Mouse (Mus musculus) right cerebral cortex, postnatal 10 days (tissue): ENCODE data around the gene Dbndd1.
"Not testable (repeated sequence)": the region's sequence is repeated elsewhere in the genome, so short reads cannot be mapped to it uniquely, and the experiment has no call there.

Experiments used
- DNase-seq, 2 experiments: peaks; one replicate each; pipeline ENCODE4 v3.0.0; 2021; ENCODE audit warnings: low spot score in 2 of 2

Gene Dbndd1

DNA sequence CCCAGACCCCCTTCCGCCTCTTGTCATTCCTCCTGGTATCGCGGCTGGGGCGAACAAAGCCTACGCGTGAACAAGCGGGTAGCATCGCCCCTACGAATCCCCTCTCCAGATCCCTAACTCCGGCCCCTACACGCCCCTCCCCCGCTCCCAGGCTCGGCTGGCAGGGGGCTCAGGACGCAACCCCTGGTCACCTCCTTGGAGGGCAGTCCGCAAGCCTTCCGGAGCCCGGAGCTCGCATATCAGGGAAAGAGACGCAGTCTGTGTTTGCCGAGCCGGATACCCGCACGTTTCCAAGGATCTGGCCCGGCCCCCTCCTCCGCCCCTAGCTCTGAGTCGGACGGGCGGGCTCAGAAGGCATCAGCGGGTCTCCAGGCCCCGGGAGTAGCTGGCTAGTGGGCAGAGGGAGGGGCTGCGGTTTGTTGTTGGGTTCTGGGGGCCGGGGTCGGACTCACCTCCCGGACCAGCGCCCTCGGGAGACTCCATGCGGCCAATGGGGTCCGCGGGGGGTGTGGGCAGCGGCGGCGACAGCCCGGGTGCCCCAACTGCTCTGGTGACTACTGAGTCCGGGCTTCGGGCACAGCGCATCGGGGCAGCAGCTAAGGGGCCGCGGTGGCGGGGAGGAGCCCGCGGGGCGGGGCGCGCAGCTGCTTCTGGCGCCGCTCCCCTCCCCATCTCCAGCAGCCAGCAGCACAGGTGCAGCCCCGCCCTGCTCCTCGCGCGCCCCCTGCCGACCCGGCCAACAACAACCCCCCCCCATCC, at the start of gene Dbndd1:
Dbndd1 (minus strand) TSS at position 683 of the 759 bp plus-strand sequence.
- peak; percentile 73 to 74 for DNase-seq

DNA sequence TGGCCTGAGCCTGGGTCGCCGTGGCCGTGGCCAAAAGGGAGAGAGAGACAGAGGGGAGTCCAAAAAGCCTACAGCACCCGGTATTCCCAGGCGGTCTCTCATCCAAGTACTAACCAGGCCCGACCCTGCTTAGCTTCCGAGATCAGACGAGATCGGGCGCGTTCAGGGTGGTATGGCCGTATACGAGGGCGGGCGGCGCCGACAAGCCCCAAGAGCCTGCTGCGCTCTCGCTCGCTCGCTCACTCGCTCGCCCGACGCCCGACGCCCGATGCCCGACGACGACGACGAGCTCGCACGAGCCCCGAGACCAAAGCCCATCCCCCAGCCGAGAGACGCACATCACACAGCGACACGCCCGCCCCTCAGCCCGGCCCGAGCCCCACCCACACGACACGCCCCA, 49.0 kb upstream of the Dbndd1 start:
- DNase-seq, result not testable (repeated sequence)

DNA sequence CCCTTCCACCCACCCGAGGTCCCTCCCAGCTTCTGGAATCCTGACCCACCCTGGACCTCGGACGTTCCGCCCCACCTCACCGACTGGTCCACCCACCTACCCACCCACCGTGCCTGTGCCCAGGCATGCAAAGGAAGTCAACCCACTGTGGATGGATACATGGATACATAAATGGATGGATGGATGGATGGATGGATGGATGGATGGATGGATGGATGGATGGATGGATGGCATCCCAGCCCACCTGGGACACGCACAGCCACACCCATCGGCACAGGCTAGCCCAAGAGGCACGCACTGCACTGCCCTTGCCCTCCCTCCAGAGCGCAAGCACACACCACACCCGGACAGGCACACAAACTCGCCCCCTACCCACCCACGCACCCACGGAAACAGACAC, 22.4 kb upstream of the Dbndd1 start:
- DNase-seq, result peak; percentile 51 to 80

DNA sequence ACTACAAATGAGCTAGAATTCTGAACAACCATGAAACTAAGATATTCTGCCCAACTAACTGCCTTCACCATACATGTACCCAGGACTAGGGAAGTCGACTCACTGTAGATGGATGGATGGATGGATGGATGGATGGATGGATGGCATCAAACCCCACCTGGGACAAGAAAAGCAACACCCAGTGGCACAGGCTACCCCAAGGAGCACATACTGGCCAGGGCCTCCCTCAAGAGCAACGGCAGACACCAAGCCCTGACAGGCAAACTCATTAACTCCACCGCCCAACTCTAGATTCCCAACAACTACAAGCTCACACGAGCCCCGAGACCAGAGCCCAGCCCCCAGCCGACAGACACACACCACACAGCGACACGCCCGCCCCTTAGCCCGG, 21.7 kb upstream of the Dbndd1 start:
- no peak for DNase-seq

DNA sequence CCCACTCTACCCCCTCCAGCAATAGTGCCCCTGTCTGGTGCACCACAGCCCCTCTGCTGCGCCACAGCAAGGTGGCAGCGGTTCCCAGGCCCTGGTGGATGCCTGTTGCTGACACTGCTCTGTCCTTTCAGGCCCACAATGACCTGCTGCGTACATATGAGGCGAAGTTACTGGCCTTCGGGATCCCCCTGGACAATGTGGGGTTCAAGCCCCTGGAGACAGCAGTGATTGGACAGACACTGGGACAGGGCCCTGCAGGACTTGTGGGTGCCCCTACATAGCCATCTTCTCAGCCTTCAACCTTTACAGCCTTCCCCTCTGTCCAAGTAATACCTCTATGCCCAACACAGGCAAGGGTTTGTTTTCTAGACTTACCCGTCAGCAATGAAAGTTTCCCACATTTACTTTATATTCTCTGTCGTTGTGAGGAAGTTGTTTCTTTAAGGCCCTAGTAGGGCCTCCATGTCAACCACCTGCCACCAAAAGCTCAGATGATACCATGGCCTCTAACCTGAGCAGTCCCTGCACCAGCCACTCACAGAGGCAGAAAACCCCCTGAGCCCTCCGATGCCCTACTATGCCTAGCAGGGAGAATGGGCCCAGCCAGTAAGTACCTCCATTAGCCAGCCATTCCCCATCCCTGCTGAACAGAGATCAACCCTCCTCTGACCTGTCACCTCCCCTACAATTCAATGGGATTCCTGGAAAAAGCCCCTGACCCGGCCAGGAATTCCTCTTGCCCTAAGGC, 21.2 kb upstream of the Dbndd1 start:
- no peak for DNase-seq

DNA sequence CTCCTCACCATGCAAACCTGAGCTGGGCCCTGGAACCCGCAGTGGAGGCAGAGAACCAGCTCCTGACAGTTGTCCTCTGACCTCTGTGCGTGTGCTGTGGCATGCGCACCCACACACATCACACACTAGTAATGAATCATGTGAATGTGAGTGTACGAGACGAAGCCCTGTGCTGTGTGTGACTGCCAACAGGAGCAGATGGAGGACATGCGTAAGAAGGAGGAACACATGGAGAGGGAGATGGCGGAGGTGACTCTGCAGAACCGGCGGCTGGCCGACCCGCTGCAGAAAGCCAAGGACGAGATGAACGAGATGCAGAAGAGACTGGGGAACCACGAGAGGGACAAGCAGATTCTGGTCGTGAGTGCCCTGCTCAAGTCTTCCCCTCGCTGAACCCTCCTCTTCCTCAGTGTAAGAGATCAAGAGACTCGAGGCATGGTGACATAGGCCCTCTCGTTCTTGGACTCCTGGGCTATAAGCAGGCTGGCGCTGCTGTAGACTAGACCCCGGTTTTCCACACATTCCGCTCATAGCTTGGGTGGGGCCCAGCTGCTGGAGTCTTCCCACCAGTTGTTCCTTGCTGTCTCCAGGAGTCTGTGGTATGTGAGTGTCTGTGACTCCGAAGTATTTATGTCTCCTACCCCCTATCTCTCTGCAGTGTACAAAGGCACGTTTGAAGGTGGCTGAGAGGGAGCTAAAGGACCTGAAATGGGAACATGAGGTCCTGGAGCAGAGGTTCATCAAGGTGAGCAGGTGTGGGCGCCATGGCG, 12.6 kb upstream of the Dbndd1 start:
- peak in 1 of 2 experiments; percentile 60 for DNase-seq

DNA sequence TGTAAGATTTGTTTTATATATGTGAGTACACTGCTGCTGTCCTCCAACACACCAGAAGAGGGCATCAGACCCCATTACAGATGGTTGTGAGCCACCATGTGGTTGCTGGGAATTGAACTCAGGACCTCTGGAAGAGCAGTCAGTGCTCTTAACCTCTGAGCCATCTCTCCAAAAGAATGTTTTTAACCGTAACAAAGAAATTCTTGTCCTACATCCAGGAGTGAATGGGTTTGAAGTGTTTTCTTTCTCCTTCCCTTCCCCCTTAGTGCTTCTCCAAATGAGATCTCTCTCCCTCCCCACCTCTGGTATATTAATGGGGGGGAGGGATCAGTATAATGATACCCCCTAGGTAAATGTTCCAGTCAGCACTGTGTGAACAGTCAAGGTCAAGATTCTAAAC, 4.8 kb upstream of the Dbndd1 start:
- DNase-seq, result not testable (repeated sequence)

DNA sequence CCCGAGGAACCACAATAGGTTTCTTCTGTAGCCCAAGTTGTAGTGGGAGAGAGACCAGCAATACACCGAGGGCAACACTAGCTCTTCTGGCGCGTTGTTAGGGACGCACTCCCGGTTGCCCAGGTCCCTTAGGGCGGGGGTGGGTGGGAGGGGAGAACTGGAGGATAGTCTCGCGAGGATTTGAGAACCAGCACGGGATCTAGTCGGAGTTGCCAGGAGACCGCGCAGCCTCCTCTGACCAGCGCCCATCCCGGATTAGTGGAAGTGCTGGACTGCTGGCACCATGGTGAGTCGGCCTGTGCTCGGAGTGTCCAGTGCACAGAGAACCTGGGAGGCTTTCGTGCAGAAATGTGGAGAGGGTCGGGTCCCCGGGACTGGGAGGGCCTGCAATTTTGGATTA, 3.4 kb upstream of the Dbndd1 start, which contains the start of gene Gas8:
Gas8 (plus strand) TSS at position 168 of the 400 bp plus-strand sequence.
- peak; percentile 96 to 97 for DNase-seq

DNA sequence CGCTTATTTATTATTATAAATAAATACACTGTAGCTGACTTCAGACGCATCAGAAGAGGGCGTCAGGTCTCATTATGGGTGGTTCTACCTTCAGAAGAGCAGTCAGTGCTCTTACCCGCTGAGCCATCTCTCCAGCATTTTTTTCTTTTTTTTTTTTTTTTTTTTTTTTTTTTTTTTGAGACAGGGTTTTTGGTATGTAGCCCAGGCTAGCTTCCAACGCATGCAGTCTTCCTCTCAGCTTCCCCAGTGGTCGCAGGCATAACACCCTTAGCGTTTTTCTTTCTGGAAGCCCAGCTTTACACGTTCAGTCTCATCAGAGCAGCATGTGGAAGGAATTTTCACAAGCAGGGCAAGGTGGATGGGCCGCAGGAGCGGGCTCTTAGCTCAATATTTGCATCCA, 2.9 kb upstream of the Dbndd1 start:
- DNase-seq, result no peak

DNA sequence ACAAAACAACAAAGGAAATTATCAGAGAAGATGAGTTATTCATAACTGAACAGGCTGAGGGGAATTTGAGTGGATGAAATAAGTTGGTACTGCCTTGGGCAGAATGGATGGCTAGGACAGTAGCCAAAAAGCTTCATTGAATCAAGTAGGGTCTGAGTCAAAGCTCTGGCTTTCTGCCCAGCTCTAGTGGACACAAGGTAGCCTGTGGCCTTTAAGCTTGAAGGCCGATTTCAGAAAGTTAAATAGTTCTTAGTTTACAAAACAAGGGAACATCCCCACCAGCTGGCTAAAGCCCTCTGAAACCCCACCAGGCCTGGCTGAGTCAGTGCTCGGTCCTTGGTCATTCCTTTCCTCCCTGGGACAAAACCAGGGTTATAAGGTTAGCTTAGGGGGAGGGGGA, 1.3 kb upstream of the Dbndd1 start:
- DNase-seq, result no peak

DNA sequence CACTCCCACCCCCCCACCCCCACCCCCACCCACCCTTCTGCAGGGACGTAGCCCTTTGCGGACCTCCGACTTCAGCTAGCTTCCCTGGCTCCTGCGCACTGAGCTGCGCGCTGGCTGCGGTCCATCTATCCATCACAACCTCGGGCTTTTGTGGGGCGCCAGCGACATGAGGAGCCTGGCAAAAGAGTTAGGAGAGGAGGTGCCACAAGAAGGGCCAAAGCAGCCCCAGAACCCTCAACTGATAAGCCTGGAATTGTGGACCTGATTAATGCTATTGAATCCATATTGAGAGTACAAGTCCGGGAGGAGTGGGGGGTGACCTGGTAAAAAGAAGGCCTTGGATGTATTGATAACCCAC, 256 bp upstream of the Dbndd1 start:
- peak in 1 of 2 experiments; percentile 64 for DNase-seq

DNA sequence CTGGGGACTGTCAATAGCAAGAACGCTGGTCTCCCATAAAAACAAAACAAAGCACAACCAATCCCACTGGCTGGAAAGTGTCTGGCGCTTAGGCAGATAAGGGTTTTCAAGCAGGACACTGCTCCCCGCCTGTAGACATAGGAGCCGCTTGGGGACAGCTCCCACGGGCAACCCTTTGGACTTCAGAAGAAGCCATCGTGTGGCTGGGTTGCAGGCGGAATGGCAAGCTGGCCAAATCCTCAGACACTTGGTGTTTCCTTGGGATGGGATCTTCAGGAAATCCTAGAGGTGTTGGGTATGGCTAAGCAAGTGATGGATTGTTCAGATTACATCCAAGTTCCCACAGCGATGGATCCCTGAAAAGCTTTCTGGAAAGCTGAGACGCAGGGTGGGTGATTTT, 1.1 kb downstream of the Dbndd1 start:
- DNase-seq, result no peak

DNA sequence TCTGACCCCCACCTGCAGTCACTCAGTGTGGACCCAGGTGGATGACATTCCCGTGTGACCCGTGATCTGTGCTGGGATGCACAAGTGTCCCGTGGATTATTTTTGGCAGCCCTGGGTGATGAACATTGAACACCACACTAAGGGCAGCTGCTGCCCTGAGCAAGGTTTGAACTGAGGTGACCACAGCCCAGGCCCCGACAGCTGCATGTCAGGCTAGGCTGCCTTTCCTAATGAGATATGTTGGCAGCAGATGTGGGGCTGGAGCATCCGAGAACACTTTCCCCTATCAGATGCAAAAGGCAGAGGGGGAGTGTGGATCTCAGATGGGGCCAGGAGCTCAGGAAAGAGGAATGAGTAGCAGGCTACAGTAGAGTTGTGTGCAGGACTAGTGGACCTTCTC, 4.4 kb downstream of the Dbndd1 start:
- no peak for DNase-seq

DNA sequence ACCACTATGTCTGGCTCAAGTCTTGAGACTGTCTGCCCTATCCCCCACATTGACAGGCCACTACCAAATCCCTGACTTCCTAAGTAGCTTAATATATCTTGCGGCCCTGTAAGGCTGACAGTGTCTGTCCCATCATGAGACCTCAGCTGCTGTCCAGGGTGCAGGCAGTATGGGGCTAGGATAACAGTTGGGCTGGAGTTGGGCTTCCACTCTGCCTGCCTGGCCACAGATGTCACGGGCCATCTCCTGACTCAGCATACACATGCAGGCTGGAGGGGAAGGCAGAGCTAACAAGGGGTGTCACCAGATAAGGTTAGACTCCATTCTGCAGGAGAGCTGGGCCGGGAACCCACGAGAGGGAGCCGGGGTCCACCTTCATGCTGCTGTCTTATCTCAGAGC, 8.1 kb downstream of the Dbndd1 start:
- peak in 1 of 2 experiments; percentile 26 for DNase-seq

DNA sequence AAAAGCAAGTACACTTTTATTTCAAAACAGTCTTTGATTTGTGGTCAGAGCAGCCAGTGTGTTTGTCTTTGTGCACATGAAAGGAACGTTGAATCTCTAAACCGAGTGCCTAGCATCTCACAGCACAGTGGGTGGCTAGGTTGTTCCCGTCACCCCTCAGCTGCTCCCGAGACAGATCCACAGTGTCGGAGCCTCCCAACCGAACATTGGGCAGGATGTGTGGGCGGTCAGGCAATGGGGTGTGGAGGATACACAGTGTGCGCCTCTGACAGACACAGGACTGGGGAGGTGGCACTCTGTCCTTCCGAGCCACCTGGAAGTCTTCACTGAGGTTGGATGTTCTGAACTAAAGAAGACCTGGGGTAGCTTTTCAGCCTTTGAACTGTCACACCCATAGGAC, 9.6 kb downstream of the Dbndd1 start:
- DNase-seq, result no peak

DNA sequence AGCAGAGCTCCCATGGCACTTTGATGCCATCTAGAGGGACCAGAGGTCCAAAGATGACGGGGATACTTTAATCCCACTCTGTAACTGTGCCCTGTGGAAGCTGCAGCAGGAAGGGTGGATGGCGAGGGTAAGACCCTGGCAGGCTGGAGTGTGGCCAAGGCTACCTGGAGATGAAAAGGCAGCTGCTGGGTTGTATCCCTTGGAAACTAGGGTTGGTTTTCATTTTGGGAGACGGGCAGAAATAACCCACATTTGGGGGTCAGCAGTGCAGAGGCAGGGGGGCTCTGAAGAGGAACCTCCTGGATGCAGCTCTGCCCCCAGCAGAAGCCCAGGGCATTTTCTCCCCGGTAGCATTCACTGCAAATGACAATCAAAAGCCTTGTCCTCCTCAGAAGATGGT, 10.0 kb downstream of the Dbndd1 start:
- DNase-seq, result no peak

DNA sequence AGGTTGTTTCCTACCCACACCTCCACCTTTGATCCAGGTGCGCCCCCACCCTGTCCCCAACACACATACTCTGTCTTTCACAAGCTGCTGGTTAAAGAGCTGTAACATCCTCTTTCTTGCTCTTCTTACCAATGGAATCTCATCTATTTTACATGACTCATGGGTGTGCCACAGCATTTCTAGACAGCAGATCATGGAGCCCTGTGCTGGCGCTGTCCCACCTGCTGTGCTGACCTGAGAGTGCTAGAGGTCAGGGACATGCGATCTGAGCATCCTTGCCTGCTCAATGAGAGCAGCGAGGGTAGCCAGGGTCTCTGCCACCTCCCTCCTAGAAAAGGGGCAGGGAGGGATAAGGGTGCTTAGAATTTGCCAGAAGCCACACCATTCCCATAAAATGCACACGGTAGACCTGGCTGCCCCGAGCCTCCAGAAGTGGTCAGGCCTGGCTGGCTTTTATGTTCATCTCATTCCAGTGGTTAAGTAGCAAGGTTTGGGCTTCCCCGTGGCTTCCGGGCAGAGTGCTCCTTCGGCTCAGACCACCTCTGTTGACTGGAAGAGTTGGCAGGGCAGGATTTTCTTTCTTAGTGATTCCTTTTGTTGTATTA, 10.6 kb downstream of the Dbndd1 start:
- DNase-seq, result no peak

DNA sequence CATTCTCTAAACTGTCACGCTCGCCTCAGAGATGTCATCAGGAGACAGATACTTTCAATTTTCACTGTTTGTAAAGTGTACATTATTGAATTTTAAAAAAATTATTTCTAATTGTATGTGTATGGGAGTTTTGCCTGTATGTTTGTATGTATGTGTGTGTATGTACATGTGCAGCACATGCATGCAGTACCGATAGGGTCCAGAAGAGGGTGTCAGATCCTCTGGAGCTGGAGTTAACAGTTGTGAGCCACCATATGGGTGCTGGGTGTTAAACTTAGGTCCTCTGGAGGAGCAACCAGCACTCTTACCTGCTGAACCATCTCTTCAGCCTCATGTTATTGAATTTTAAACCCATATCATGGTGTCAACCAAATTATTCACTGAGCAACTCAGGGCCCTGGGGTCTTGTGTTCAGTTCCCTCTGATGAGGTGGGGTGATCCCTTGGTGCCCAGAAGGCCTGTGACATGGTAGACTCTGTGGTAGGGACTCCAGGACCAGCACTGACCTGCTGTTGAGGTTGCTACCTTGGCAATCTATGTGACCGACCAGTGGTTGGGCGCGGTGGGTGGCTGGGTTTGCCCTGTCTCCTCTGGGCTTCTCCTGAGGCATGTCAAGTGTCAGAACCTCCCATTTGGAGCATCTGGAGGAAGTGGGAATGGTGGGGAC, 11.3 kb downstream of the Dbndd1 start:
- no peak for DNase-seq

DNA sequence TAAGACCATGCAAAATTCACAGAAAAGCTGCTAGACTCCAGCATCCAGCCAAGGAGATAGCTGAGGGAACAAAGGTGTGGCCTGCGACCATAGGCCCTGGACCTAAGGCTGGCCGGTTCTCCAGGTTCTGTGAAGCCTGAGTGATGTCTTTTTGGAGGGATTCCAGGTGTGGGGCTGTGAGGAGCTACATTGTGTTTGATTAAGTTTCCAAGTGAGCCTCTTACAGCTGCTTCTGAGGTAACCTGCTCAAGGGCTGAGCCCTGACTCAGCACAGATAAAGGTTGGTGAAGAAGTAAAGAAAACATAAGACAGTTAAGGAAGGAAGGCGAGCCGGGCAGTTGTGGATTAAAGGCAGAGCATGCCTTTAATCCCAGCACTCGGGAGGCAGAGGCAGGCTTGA, 13.1 kb downstream of the Dbndd1 start:
- no peak for DNase-seq

DNA sequence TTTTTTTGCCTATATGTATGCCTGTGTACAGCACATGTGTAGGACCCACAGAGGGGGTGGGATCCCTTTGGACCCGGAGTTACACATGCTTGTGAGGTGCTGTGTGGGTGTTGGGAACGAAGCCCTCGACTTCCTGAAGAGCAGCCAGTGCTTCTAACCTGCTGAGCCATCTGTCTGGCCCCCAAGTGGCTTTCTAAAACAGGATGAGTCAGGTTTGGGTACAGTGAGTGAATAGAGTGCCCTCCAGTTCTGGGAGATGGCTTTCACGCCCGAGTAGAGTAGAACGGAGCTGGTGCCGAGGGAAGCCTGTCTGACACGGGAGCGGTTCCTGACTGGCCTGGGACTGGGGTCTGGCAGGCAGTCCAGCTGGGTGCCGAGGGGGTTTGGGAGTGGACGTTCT, 15.7 kb downstream of the Dbndd1 start:
- DNase-seq, result no peak

DNA sequence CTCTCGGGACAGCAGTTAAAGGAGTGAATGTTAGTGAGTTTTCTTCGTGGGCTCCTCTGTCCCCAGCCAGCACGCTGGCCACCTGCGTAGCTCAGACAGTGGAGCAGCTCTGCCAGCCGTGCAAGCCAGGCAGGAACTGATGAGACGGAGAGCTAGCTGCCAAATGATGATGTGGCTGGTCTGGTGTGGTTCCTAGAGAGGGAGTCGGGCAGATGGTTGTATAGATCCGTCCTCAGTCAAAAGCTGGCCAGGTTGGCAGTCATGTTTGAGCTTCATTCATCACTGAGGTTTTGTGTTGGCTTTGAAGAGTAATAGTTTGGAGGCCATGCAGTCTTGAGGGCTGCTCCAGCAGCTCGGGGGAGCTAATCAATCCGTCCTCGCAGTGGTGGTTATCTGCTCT, 16.3 kb downstream of the Dbndd1 start:
- peak in 1 of 2 experiments; percentile 60 for DNase-seq

DNA sequence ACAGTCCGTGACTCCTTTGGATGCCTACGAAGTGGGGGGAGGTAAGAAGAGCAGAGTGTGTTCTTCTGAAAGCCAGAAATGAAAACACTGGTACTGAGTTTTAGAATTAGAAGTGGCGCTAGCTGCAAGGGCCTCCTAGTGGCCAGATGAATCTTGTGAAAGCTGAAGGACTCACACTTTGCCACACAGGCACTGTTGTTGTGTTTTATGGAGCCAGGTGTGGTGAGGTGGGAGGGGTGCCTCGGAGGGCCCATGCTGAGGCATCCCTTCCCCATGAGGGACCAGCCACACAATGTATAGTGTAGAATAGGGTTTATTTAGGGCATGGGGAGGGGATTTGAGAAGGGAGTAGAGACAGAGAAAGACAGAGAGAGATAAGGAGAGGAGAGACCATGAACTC, 17.6 kb downstream of the Dbndd1 start:
- DNase-seq, result no peak
